Mouse (Mus musculus) frontal cortex, postnatal 36 days (tissue): ENCODE results near the gene Fdps.

Experiments used
- DNase-seq, 2 experiments: peaks; one replicate each; pipeline ENCODE4 v3.0.0; 2022; ENCODE audit warnings: low spot score in 2 of 2

Fdps gene

GRCm38 (mm10) chr3:89101812-89102494 is at the start of gene Fdps:
TSS of gene Fdps (minus strand) at chr3:89101959.
- DNase-seq: peak; percentile 92 to 98

GRCm38 (mm10) chr3:89148567-89148966 is 46.8 kb upstream of the Fdps start:
- no peak for DNase-seq

GRCm38 (mm10) chr3:89147979-89148311 is 46.2 kb upstream of the Fdps start:
- no peak for DNase-seq

- no peak for DNase-seq
Observed at GRCm38 (mm10) chr3:89147101-89147978, 45.6 kb upstream of the Fdps start.

GRCm38 (mm10) chr3:89145566-89145965 is 43.8 kb upstream of the Fdps start:
- no peak for DNase-seq

GRCm38 (mm10) chr3:89144821-89145220 is 43.1 kb upstream of the Fdps start:
- DNase-seq: no peak

- DNase-seq: no peak
Observed at GRCm38 (mm10) chr3:89136365-89136764, 34.6 kb upstream of the Fdps start.

GRCm38 (mm10) chr3:89135958-89136357 is 34.2 kb upstream of the Fdps start, which contains the start of gene Pklr:
TSS of gene Pklr (plus strand) at chr3:89136142.
- no peak for DNase-seq

- DNase-seq: no peak
Observed at GRCm38 (mm10) chr3:89133752-89134151, 32.0 kb upstream of the Fdps start.

GRCm38 (mm10) chr3:89133063-89133450 is 31.3 kb upstream of the Fdps start:
- no peak for DNase-seq

GRCm38 (mm10) chr3:89132285-89133062 is 30.7 kb upstream of the Fdps start:
- peak; percentile 53 to 54 for DNase-seq

GRCm38 (mm10) chr3:89131816-89132215 is 30.1 kb upstream of the Fdps start:
- DNase-seq: peak; percentile 62 to 82

- DNase-seq: no peak
Observed at GRCm38 (mm10) chr3:89129908-89130307, 28.1 kb upstream of the Fdps start.

- DNase-seq: no peak
Observed at GRCm38 (mm10) chr3:89125981-89126380, 24.2 kb upstream of the Fdps start.

GRCm38 (mm10) chr3:89124241-89124640 is 22.5 kb upstream of the Fdps start:
- DNase-seq: no peak

GRCm38 (mm10) chr3:89123313-89123712 is 21.6 kb upstream of the Fdps start:
- no peak for DNase-seq

- DNase-seq: peak in 1 of 2 experiments; percentile 44
Observed at GRCm38 (mm10) chr3:89115522-89115921, 13.8 kb upstream of the Fdps start.

- no peak for DNase-seq
Observed at GRCm38 (mm10) chr3:89113058-89113457, 11.3 kb upstream of the Fdps start.

- DNase-seq: no peak
Observed at GRCm38 (mm10) chr3:89108146-89108545, 6.4 kb upstream of the Fdps start.

- DNase-seq: no peak
Observed at GRCm38 (mm10) chr3:89107545-89107944, 5.8 kb upstream of the Fdps start.

GRCm38 (mm10) chr3:89106881-89107280 is 5.1 kb upstream of the Fdps start:
- DNase-seq: no peak

GRCm38 (mm10) chr3:89103291-89103595 is 1.5 kb upstream of the Fdps start:
- DNase-seq: no peak
